Mouse (Mus musculus) cerebellum, adult 9-10 months (tissue): Measurements from ENCODE around the gene Usp29.

Source experiments
- DNase-seq: peaks from one replicate; pipeline ENCODE4 v3.0.0; 2022

Usp29 gene

GRCm38 (mm10) chr7:6730241-6730640, at the start of gene Usp29, which contains the start of gene Peg3:
TSS of gene Usp29 (plus strand) at chr7:6730578.
TSS of gene Peg3 (minus strand) at chr7:6730431.
- peak; percentile 95 for DNase-seq

- no peak for DNase-seq
Measured at GRCm38 (mm10) chr7:6685511-6685910, 44.9 kb upstream of the Usp29 start.

DNA sequence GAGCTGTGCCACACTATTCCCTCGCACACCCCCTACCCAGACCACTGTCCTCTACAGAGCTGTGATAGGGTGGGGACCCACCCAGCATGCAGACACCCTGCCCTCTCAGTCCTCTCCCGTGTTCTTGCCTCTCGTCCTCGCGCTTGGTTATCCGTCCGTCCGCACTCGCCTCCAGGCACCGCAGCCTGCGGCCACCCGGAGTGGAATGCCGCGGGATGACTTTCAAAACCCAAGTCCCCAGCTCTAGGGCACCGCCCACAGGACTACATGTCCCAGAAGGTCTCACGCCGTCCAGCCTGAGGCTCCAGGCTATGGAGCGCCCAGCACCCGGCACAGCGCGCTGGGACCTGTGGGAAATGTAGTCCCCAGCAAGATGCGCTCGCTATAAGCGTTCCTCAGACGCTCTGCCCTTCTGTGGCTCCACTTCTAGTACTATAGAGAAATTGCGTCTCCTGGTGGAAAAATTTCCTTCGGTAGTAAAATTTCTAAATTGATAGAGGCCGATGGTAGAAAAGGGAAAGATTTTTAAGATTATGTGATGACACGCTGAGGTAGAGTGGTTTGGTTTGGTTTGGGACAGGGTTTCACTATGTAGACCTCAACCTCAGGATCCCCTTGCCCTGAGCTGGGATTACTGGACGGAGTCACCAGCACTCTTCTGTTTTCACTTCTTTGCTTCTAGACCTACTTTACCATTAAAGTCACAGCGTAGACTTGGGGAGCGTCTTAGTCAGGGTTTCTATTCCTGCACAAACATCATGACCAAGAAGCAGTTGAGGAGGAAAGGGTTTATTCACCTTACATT, 33.9 kb upstream of the Usp29 start, which contains the start of gene Zim1:
Zim1 (minus strand) TSS at position 210 of the 805 bp plus-strand sequence.
- peak; percentile 82 for DNase-seq

DNA sequence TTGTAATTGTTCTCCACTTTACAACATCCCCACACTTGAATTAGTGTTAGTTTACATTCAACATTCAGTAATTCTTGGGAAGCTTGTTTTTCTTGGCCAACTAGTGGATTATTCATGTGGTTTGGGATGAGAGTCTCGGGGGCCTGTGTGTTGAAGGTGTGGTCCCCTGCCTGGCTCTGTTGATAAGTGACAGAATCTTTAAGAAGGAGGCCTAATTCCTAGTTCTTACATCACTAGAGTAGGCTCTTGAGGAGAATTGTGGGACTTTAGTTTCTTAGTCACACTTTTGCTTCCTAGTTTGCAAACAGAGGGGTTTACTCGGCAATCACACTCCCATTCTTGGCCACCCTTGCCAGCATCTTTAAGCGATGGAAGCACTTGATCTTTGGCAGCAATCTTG, 31.1 kb upstream of the Usp29 start:
- DNase-seq: no peak

GRCm38 (mm10) chr7:6707416-6708015, 22.9 kb upstream of the Usp29 start:
- DNase-seq: no peak

GRCm38 (mm10) chr7:6708451-6709180, 21.8 kb upstream of the Usp29 start:
- no peak for DNase-seq

- DNase-seq: no peak
Measured at GRCm38 (mm10) chr7:6709396-6709795, 21.0 kb upstream of the Usp29 start.

GRCm38 (mm10) chr7:6727351-6728121, 2.8 kb upstream of the Usp29 start:
- DNase-seq: peak; percentile 97

DNA sequence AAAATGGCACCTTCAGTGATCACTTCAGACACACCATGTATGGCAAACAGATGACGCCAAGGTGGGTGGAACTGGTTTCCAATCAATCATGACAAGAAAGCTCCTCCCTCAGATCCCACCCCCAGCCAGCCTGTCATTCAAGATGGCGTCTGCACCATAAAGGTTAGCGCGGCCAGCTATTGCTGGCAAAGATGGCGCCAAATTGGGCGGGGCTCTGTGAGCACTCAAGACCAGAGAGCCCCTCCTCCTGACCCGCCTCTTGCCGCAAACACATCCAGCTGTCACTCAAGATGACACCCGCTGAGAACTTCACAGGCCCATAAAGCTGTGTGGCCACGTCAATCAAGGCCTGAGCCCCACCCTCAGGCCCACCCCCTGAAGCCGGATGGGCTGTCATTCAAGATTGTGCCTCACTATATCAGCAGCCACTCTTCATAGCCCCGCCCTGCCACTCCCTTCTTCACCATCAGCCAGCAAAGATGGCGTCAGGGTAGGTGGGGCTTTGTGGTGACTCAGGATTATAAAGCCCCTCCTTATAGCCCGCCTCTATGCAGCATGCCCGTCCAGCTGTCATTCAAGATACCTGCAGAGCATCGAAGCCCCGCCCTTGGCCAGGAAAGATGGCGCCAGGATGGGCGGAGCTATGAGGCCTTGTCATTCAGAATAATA, 2.0 kb upstream of the Usp29 start:
- DNase-seq: peak; percentile 99

GRCm38 (mm10) chr7:6729061-6729817, 1.1 kb upstream of the Usp29 start:
- peak; percentile 97 for DNase-seq

- no peak for DNase-seq
Measured at GRCm38 (mm10) chr7:6730801-6731200, 423 bp downstream of the Usp29 start.

GRCm38 (mm10) chr7:6731373-6731772, 995 bp downstream of the Usp29 start:
- peak; percentile 61 for DNase-seq

DNA sequence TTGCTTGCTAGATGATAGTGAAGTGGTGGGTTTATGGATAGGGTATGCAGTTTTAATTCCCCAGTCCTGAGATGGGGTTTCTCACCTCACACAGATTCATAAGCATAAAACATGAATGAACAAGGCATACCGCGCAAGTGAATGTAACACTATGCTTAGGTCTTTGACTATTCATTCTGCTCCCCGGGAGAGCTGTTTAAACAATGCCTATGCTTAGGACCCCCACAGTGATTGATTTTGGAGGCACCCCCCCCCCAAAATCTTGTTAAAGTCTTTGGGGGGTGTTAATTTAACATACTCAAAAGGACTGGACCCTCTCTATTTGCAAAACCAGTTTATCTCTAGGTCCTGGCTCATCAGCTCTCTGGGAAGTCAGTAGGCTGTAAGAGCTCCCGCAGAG, 1.6 kb downstream of the Usp29 start:
- peak; percentile 42 for DNase-seq

DNA sequence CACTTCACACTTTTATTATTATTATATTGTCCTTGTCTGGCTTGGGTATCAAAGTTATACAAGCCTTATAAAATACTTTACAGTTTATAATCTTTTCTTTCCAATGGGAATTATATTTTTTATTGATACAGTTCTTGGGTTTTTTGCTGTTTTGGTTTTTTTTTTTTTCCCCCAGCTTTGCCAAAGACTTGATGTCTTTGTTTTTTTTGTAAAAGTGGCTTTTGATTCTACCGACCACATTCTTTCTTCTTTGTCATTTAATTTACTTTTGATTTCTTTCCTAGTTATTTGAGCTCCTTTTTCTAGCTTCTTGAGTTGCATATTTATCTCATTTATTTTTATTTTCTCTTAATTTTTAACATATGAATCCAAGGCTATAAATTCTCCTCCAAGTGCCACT, 5.7 kb downstream of the Usp29 start:
- no peak for DNase-seq

GRCm38 (mm10) chr7:6744281-6744904, 14.0 kb downstream of the Usp29 start:
- no peak for DNase-seq

DNA sequence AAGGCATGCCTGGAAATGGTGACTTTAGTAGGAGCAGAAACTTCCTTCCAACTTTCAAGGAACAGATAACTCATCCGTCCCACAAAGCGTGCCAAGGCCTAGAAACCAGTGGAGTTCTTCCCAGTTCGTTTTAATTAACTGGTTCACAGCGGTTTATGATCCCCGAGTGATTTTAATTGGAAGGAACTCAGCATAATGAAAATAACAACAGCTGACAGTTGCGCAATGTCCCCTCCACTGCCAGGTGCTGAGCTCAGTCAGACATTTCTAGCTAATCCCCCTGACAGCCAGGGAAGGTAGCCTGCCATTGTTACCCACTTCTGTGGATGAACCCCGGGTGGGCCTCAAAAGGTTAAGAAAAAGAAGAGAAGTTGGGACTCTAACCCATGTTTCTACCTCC, 18.8 kb downstream of the Usp29 start:
- no peak for DNase-seq

GRCm38 (mm10) chr7:6753440-6753839, 23.1 kb downstream of the Usp29 start:
- DNase-seq: no peak

DNA sequence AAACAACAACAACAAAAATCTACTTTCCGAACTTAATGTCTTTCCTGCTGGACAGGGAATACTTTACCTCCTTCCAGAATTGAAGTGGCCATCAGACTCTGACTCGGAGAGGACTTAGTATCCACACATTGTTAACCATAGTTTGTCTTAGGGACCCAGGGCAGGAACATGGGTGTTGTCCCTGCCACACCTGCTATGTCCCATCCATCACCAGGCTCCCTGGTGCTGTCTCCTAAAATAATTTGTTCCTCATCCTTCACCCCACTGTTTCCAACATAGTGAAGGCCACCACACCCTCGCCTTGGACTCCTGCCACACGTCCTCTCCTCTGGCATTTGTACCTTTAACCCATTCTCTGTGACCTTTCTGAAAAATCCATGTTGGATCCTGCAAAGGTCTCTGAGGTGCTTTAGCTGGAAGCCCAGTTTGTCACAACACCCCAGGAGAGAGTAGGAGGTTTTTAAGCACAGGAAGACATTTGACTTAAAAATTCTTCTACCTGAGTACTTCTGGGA, 26.5 kb downstream of the Usp29 start:
- DNase-seq: no peak

- DNase-seq: no peak
Measured at GRCm38 (mm10) chr7:6759698-6760097, 29.3 kb downstream of the Usp29 start.

DNA sequence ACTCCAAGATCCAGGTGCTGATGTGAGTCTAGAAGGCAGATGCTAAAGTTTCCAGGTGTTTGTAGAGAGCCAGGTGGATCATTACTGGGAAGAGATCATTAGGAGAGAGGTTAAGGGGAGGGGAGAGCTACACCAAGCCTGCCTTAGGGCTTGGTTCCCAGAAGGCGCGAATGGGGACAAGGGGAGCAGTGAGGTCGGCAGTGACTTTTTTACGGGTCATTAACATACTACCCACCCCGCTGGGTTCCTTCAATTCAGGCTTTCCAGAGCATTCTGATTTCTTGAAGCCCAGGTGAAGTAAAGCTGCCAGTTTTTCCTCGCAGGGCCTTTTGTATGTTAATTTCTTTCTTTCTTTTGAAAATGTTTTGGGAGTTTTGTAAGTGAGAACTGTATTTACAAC, 29.8 kb downstream of the Usp29 start:
- DNase-seq: no peak

DNA sequence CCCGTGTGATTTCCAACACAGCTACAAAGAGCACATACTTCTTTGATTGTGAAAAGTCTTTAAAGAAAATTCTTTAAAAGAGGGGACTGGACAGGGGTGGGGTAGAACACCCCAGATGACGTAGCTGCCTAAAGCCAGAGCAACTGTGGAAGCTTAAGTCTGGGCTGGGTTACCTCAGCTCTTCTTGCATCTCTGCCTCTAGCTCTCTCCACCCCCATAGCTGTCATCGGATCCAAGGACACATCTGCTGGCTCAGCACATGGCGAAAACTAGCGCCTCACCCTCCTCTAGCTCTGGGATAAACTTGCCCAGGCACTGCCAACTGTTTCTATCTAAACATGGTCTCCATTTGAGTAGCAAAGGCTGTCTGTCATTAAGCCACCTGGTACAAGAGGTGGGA, 34.9 kb downstream of the Usp29 start:
- no peak for DNase-seq
